Mouse (Mus musculus) lung, adult 2 months (tissue): ENCODE data around the gene Vti1a.

Experiments used
- CTCF ChIP-seq: fragments of 200-500 bp; IDR thresholded peaks from 2 replicates; pipeline ENCODE4 v1.5.1; 2011; ENCODE audit warnings: mild to moderate bottlenecking, low read length, control low read depth; ENCODE audit not compliant: insufficient read depth
- POLR2A ChIP-seq: fragments of 200-500 bp; IDR thresholded peaks from 2 replicates; pipeline ENCODE4 v1.6.1; 2011; ENCODE audit warnings: low read depth, mild to moderate bottlenecking, control low read depth, low read length, borderline replicate concordance; ENCODE audit errors: extremely low read depth

- TF ChIP-seq CTCF, result no peak
- TF ChIP-seq POLR2A, result no peak
Observed at GRCm38 (mm10) chr19:55296301-55296700, 19.8 kb upstream of the Vti1a start.
